Comparison of ENCODE assay signal across 18 mouse cellular contexts in the genomic region with DNA sequence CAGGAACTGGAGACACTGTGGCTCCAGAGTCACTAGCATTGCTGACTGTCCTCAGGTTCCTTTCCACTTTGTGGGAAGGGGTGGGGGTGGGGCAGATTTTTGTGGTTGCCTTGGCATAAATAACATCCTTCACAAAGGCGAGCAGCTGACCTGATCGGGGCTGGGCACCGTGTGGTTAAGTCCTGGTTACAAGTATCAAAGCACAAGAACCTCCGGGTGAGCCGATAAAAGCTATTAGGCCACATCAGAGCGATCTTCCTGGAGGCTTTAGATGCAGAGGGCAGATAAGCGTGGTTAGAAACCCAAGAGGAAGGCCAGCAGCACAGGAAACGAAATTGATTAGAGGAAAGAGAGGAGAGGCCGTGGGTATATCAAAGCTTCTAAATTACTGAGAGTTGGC. TPM values are rescaled to one million over a fixed set of nuclear protein-coding genes. Genes with fewer than 3 reads are reported as not detected.
DNase-seq lines count a peak whose midpoint lies in the region; ATAC-seq and TF ChIP-seq lines count a peak whose summit lies in the region.
"Had no signal": no experiment of that assay in that cellular context is flagged by ENCODE, and none has a peak within 500 bp of the region (broad histone marks: within the 10 kb centered on the region; RNA-seq: fewer than 3 reads in every experiment).

No protein-coding gene starts in this region.

- ATAC-seq in hindbrain, embryonic 16.5 days: no peak
- ATAC-seq in common myeloid progenitor, adult 5-6 weeks (replicated peaks; ENCODE audit: low read depth, poor library complexity, severe bottlenecking): peak; percentile 89
- peak; percentile 76 for ATAC-seq in megakaryocyte progenitor cell, adult 5-6 weeks (replicated peaks; ENCODE audit: poor library complexity)
- no peak for ATAC-seq in liver, postnatal 0 days
- ATAC-seq: forebrain, embryonic 16.5 days; intestine, embryonic 16.5 days had no signal

- H3K9ac ChIP-seq in hindbrain, embryonic 16.5 days (ENCODE audit: low read depth, low read length): no peak overlapping the region
- no peak overlapping the region for H3K9ac ChIP-seq in liver, postnatal 0 days (replicated peaks)
- H3K9ac ChIP-seq: limb, embryonic 12.5 days; liver, embryonic 15.5 days; stomach, embryonic 15.5 days had no signal

- no peak for TF ChIP-seq EP300 in liver, postnatal 0 days (IDR thresholded peaks at IDR 0.05; ENCODE audit: low read depth)

- WGBS in hindbrain, embryonic 10.5 days: 48% methylated on average over 9 of the region's 9 CpGs
- WGBS in hindbrain, embryonic 16.5 days: 53% methylated on average over 9 of the region's 9 CpGs
- 22% methylated on average over 9 of the region's 9 CpGs for WGBS in liver, postnatal 0 days (ENCODE audit: insufficient replicate concordance)

- peaks cover 8% of the 10 kb centered on the region; the same call in 1 of the 2 replicates for H3K27me3 ChIP-seq in hindbrain, embryonic 10.5 days (ENCODE audit: insufficient read depth, poor library complexity, severe bottlenecking)
- H3K27me3 ChIP-seq in hindbrain, embryonic 16.5 days (replicated peaks; ENCODE audit: control insufficient read depth, insufficient read depth, low read length): no peaks in the 10 kb centered on the region
- H3K27me3 ChIP-seq in liver, postnatal 0 days (ENCODE audit: insufficient read depth, low read length): no peaks in the 10 kb centered on the region
- H3K27me3 ChIP-seq: limb, embryonic 12.5 days; liver, embryonic 15.5 days; stomach, embryonic 15.5 days had no signal

- peaks cover 31% of the 10 kb centered on the region for H3K4me1 ChIP-seq in hindbrain, embryonic 10.5 days (replicated peaks)
- H3K4me1 ChIP-seq in hindbrain, embryonic 16.5 days (ENCODE audit: control insufficient read depth, insufficient read depth, low read depth, low read length): no peaks in the 10 kb centered on the region
- no peaks in the 10 kb centered on the region for H3K4me1 ChIP-seq in liver, postnatal 0 days (ENCODE audit: insufficient read depth)
- H3K4me1 ChIP-seq: liver, embryonic 15.5 days; stomach, embryonic 15.5 days had no signal

- peak; percentile 9 for DNase-seq in hindbrain, embryonic 10.5 days (ENCODE audit: low spot score)
- peak; percentile 15 for DNase-seq in CD4-positive helper T cell, adult 2 months (ENCODE audit: low read depth, low spot score)
- no peak for DNase-seq in liver, postnatal 0 days
- no peak for DNase-seq in spleen, adult 12 weeks (ENCODE audit: low spot score)
- DNase-seq: cerebellum, adult 9-10 months; gastrocnemius, postnatal 10 days; heart, postnatal 36 days; kidney, postnatal 4 days; thymus, postnatal 4 days had no signal

- H3K27ac ChIP-seq in hindbrain, embryonic 10.5 days: peak overlapping the region; percentile 35; the same call in 1 of the 2 replicates
- no peak overlapping the region for H3K27ac ChIP-seq in hindbrain, embryonic 16.5 days (ENCODE audit: low read depth, low read length)
- H3K27ac ChIP-seq in liver, postnatal 0 days (ENCODE audit: low read depth): no peak overlapping the region
- H3K27ac ChIP-seq: liver, embryonic 15.5 days; stomach, embryonic 15.5 days had no signal

- H3K4me3 ChIP-seq in hindbrain, embryonic 10.5 days: no peak overlapping the region
- no peak overlapping the region for H3K4me3 ChIP-seq in hindbrain, embryonic 16.5 days (ENCODE audit: low read length)
- no peak overlapping the region for H3K4me3 ChIP-seq in liver, postnatal 0 days (ENCODE audit: low read depth, low read length)
- H3K4me3 ChIP-seq: limb, embryonic 12.5 days; liver, embryonic 15.5 days; stomach, embryonic 15.5 days had no signal

- H3K36me3 ChIP-seq in hindbrain, embryonic 10.5 days: no peaks in the 10 kb centered on the region
- H3K36me3 ChIP-seq in hindbrain, embryonic 16.5 days (ENCODE audit: control insufficient read depth, insufficient read depth, low read length): no peaks in the 10 kb centered on the region
- no peaks in the 10 kb centered on the region for H3K36me3 ChIP-seq in liver, postnatal 0 days (replicated peaks; ENCODE audit: insufficient read depth, low read length)
- H3K36me3 ChIP-seq: limb, embryonic 12.5 days; liver, embryonic 15.5 days; stomach, embryonic 15.5 days had no signal

- H3K9me3 ChIP-seq in hindbrain, embryonic 10.5 days: peaks cover 6% of the 10 kb centered on the region; the same call in 1 of the 2 replicates
- H3K9me3 ChIP-seq in hindbrain, embryonic 16.5 days (ENCODE audit: control insufficient read depth, low read length): no peaks in the 10 kb centered on the region; the same call in 1 of the 2 replicates
- H3K9me3 ChIP-seq in liver, postnatal 0 days (ENCODE audit: low read length): no peaks in the 10 kb centered on the region
- H3K9me3 ChIP-seq: liver, embryonic 15.5 days; stomach, embryonic 15.5 days had no signal

- no peak overlapping the region for H3K4me2 ChIP-seq in hindbrain, embryonic 16.5 days (ENCODE audit: low read length)
- H3K4me2 ChIP-seq in liver, postnatal 0 days (ENCODE audit: low read depth, low read length): no peak overlapping the region
- H3K4me2 ChIP-seq: heart, embryonic 11.5 days; limb, embryonic 12.5 days; liver, embryonic 15.5 days; stomach, embryonic 15.5 days had no signal

- TF ChIP-seq CTCF in liver, postnatal 0 days (IDR thresholded peaks at IDR 0.05; ENCODE audit: low read depth): no peak

RNA-seq across cellular contexts. Expression of a gene that starts 55.1 kb away (rescaled TPM):
- polyA plus RNA-seq in hindbrain, embryonic 10.5 days (2016; fragmentation: Nextera tagmentation; extraction: Ambion mirVana): 0.21 and 0.40 TPM in 2 replicates
- 3.4 and 3.8 TPM in 2 replicates for polyA plus RNA-seq in hindbrain, embryonic 16.5 days (2015; fragmentation: Nextera tagmentation; extraction: Ambion mirVana)
- total RNA-seq in common myeloid progenitor, adult 5-6 weeks (2017): 0.32 TPM in 1 of 2 replicates, not detected in the other
- total RNA-seq in megakaryocyte progenitor cell, adult 5-6 weeks (2015): 1.4 and 2.0 TPM in 2 replicates
- 1.7 and 4.7 TPM in 2 replicates for total RNA-seq in megakaryocyte progenitor cell, adult 5-6 weeks (2017)
- 0.07 and 0.14 TPM in 2 replicates for polyA plus RNA-seq in liver, postnatal 0 days (2015; fragmentation: Nextera tagmentation; extraction: Ambion mirVana)

Comparison
In these comparisons a context has a peak if more than half of its experiments do, and no peak if none do; other contexts are left out.
1. DNase-seq: peak in hindbrain, embryonic 10.5 days (single experiment) and CD4-positive helper T cell, adult 2 months (single experiment); none in liver, postnatal 0 days (single experiment) and spleen, adult 12 weeks (single experiment).
2. ATAC-seq: peak in common myeloid progenitor, adult 5-6 weeks (single experiment) and megakaryocyte progenitor cell, adult 5-6 weeks (single experiment); none in hindbrain, embryonic 16.5 days (single experiment) and liver, postnatal 0 days (single experiment).